Mouse (Mus musculus): ENCODE data around the gene Gm5475. TPM values are rescaled to one million over a fixed set of nuclear protein-coding genes. Genes with fewer than 3 reads are reported as not detected.

The Gm5475 gene
- total RNA-seq (2023), result not detected in 4 replicates

DNA sequence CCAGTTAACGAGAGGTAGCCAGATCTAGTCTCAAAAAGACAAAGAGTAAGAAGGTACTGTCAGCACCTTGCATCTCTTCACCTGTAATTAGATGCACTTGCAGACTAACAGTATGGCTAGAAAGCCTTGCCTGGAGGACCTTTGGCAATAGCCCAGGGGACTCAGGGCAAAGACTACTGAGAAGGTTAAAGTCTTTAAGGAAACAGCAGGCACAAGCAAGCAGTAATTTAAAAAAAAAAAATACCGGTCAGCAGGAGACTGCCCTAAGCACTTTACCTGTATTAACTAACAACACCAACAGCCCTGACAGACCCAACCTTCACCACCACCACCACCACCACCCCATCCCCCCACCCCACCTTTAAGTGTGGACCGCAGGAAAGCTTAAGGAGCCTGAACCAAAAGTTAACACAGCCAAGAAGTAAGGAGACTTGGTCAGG is at the start of gene Gm5475:
Gm5475 (plus strand) TSS at position 390 of the 440 bp plus-strand sequence.

DNA sequence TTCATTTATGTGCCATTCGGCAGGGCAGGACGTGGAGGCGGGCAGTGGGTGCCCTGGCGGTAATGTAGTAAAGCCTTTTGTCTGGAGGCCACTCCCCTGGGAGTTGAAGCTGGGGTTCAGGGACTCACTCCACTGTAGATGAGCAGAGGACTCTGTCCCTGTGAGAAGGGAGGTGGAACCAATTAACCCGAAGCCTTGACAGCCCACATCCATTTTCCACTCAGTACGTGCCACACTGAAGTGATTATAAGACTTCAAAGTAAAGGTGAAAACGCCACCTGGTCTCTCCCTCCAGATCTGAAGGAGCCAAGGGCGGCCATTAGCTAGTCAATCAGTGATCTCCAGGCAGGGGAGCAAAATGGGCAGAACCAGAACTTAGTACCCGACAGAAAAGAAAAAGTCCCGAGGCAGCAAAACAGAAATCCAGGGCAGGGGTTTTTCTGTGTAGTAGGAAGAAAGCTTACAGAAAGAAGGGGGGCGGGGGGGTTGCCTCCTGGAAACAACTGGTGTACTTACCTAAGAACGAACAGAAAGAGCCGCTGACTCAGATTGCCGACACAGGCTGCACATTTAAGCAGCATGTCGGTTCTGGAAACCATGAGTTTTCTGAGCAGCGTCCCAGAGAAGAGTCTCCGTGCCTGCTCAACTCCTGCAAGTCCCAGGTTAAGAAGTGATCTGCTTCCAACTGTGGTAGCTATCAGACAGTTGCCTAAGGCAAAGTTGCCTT is 2.6 kb downstream of the Gm5475 start, which contains the start of gene Slc11a2:
Slc11a2 (minus strand) TSS at position 677 of the 727 bp plus-strand sequence.

DNA sequence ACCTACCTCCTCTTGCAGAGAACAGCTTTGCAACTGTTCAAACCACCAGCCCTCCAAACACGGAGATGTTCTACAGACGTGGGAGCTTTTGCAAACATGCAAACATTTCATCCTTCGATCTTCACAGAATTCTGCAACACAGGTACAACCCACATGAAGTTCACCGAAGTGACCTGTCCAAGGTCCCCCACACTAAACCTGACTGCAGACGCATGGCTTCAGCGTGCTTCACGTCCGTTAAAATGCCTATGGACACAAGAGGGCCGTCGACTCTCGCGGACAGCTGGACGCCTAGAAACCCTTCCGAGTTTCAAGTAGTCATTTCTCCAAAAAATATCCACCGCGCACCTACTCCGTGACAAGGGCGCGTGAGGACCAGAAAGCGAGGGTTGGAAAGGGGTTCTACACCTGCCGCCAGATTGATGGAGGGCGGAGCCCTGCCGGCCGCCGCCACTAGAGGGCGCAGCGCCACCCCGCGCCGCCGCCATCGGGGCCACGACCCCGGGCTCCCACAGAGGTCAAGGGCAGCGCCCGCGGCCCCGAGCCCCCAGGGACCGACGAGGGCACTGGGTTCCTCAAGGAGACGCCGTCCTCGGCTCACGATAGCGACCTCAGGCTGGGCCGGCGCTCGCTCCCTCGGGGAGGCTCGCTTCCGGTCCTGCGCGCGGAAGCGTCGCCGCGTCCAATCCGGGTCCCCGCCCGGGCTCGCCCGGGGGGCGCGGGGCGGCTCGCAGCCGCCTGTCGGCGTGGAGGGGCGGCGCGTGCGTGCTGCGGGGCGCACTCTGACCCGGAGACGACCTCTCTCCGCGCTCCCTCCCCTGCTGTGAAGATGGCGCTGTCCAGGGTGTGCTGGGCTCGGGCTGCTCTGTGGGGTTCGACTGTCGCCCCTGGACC is 46.6 kb downstream of the Gm5475 start, which contains the start of gene Letmd1:
Letmd1 (plus strand) TSS at position 729 of the 894 bp plus-strand sequence.

Other genes starting within 250 kb of the Gm5475 start
- gene Atf1, start 194.3 kb upstream of the Gm5475 start, total RNA-seq (2023), result 67.6 to 92.9 TPM (median 77.5 TPM) in 4 replicates
- gene Tmprss12, start 141.3 kb upstream of the Gm5475 start, total RNA-seq (2023), result not detected in 4 replicates
- gene Mettl7a1, start 118.0 kb upstream of the Gm5475 start, total RNA-seq (2023), result 11.1 to 13.1 TPM (median 12.5 TPM) in 4 replicates
- gene Mettl7a3, start 87.2 kb upstream of the Gm5475 start, total RNA-seq (2023), result 0.55 TPM in 1 of 4 replicates, not detected in the others
- not detected in 4 replicates for gene Methig1, start 69.0 kb upstream of the Gm5475 start, total RNA-seq (2023)
- gene Mettl7a2, start 68.9 kb upstream of the Gm5475 start, total RNA-seq (2023), result 0.34 to 0.54 TPM (median 0.46 TPM) in 3 of 4 replicates, not detected in the other
- gene Higd1c, start 57.6 kb upstream of the Gm5475 start, total RNA-seq (2023), result not detected in 4 replicates
- 13.7 to 21.6 TPM (median 17.9 TPM) in 4 replicates for gene Slc11a2, start 2.9 kb downstream of the Gm5475 start, total RNA-seq (2023)
- gene Letmd1, start 46.9 kb downstream of the Gm5475 start, total RNA-seq (2023), result 37.7 to 44.5 TPM (median 40.0 TPM) in 4 replicates
- gene Csrnp2, start 73.3 kb downstream of the Gm5475 start, total RNA-seq (2023), result 5.3 to 5.9 TPM (median 5.8 TPM) in 4 replicates
- 7.8 to 9.0 TPM (median 8.5 TPM) in 4 replicates for gene Tfcp2, start 129.9 kb downstream of the Gm5475 start, total RNA-seq (2023)
- gene Pou6f1, start 177.8 kb downstream of the Gm5475 start, total RNA-seq (2023), result 68.5 to 74.7 TPM (median 71.3 TPM) in 4 replicates
- 573 to 612 TPM (median 596 TPM) in 4 replicates for gene Dazap2, start 193.2 kb downstream of the Gm5475 start, total RNA-seq (2023)
- gene Smagp, start 214.8 kb downstream of the Gm5475 start, total RNA-seq (2023), result 12.8 to 16.8 TPM (median 14.8 TPM) in 4 replicates
- gene Bin2, start 247.4 kb downstream of the Gm5475 start, total RNA-seq (2023), result 161 to 176 TPM (median 171 TPM) in 4 replicates

Measured in B cell, adult 62 days (primary cell).